Mouse (Mus musculus) lung, embryonic 14.5 days (tissue): Measurements from ENCODE around the gene Washc1. TPM values are rescaled to one million over a fixed set of nuclear protein-coding genes. Genes with fewer than 3 reads are reported as not detected.
A peak's percentile ranks its signal among the peaks of the same experiment; 100 is the strongest.
"Not testable (repeated sequence)": the region's sequence is repeated elsewhere in the genome, so short reads cannot be mapped to it uniquely, and the experiment has no call there.

Experiments
- ATAC-seq: fragments of 200-750 bp; cut with Nextera tagmentation; 2 replicates; pipeline ENCODE4 v1.8.0; 2017; ENCODE audit warnings: mild to moderate bottlenecking, moderate TSS enrichment, moderate library complexity; ENCODE audit not compliant: insufficient read depth
- DNase-seq: peaks from one replicate; pipeline ENCODE4 v3.0.0-alpha.2; 2015
- H3K27ac ChIP-seq: fragments of 300-500 bp; sonication (generic); 2 replicates; pipeline ENCODE4 v1.5.1; 2014; ENCODE audit warnings: low read depth, mild to moderate bottlenecking, moderate library complexity
- H3K27me3 ChIP-seq: fragments of 300-500 bp; sonication (generic); 2 replicates; pipeline ENCODE4 v1.6.1; 2014; ENCODE audit warnings: low read length, control low read depth; ENCODE audit not compliant: insufficient read depth
- H3K36me3 ChIP-seq: fragments of 300-500 bp; sonication (generic); 2 replicates; pipeline ENCODE4 v1.6.1; 2014; ENCODE audit warnings: control low read depth; ENCODE audit not compliant: insufficient read depth
- H3K4me1 ChIP-seq: fragments of 300-500 bp; sonication (generic); 2 replicates; pipeline ENCODE4 v1.6.1; 2014; ENCODE audit warnings: antibody characterized with exemption, control low read depth; ENCODE audit not compliant: insufficient read depth
- H3K4me2 ChIP-seq: fragments of 300-500 bp; sonication (generic); 2 replicates; pipeline ENCODE4 v1.6.1; 2014; ENCODE audit warnings: mild to moderate bottlenecking
- H3K4me3 ChIP-seq: fragments of 300-500 bp; sonication (generic); 2 replicates; pipeline ENCODE4 v1.5.1; 2014; ENCODE audit warnings: low read depth, low read length
- H3K9ac ChIP-seq: fragments of 300-500 bp; sonication (generic); 2 replicates; pipeline ENCODE4 v1.6.1; 2014
- H3K9me3 ChIP-seq: fragments of 300-500 bp; sonication (generic); 2 replicates; pipeline ENCODE4 v1.6.1; 2016; ENCODE audit warnings: low read depth, low read length, control low read depth
- CTCF ChIP-seq: IDR thresholded peaks from 2 replicates; pipeline ENCODE4 v1.5.1; 2016; ENCODE audit warnings: antibody characterized with exemption, low read depth
- WGBS: fragments of 180-500 bp; shearing (Covaris S2); extraction: QIAGEN DNeasy Blood & Tissue Kit; methylation state at CpG from one replicate; pipeline ENCODE4 v1.1.7; 2014; 5-methylcytosine and 5-hydroxymethylcytosine counted together
- polyA plus RNA-seq: library from polyadenylated mRNA; unstranded; fragments of >200 nt; fragmentation: Nextera tagmentation; extraction: Ambion mirVana; gene quantifications from 2 replicates; pipeline ENCODE4 v1.2.1, GENCODE M21; 2014

Washc1 gene
- 31.5 and 33.4 TPM in 2 replicates for polyA plus RNA-seq

DNA sequence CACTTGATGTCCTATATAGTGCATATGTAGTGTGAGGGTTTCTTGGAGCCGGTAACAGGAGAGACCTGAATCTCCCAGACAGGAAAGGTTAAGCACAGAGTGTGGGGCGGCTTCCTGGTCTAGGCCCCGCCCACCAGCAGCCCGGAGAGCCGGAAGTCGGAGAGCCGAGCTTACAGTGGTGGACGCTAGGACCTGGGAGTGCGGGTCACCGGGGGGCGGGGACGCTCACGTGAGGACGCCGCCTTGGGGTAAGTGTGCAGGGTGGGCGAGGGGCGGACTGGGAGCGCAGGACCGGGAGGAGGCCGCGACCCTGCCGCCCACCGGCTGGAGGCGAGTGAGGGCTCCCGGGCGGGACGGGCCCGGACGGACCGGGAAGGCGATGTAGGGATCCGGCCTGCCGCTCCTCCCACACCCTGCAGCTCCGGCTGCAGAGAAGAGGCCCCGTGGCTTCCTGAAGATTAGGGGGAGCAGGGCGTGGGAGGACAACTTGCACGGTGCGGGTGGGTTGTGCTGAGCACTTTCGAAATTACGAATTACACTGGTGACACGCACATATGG lies at the start of gene Washc1:
TSS of gene Washc1 (plus strand) at position 144 of the 558 bp plus-strand sequence.
- H3K27ac ChIP-seq: peak within 1 kb of the TSS; percentile 54; the same call in 1 of the 2 replicates
- 0% methylated on average over 32 of the region's 41 CpGs for WGBS
- peak; percentile 98 for ATAC-seq

DNA sequence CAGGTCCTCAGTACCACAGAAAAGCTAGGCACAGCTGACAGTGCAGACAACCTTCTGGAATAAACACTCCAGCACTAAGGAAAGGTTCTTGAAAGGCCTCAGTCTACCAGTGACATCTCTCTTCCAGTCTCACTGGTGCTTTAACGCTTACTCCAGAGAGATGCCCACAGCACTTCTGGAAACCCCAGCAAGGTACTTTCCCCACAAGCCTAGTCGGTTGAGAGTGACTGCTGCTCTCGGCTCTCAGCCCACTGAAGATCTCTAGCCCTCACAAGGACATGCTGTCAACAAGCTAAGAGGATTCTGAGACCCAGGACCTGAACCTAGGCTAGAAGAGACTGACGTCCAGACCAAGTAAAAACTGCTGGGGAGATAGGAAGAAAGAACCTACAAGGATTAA lies 46.2 kb upstream of the Washc1 start:
- Histone ChIP-seq H3K4me3 (no peak overlapping the region), H3K9ac (no peak overlapping the region), H3K4me1 (no peaks in the 10 kb centered on the region), H3K9me3 (no peaks in the 10 kb centered on the region), H3K27ac (no peak overlapping the region), H3K27me3 (no peaks in the 10 kb centered on the region), H3K36me3 (no peaks in the 10 kb centered on the region), H3K4me2 (no peak overlapping the region)
- DNase-seq: no peak
- WGBS: 80% methylated on average over 4 of the region's 4 CpGs
- ATAC-seq: no peak
- TF ChIP-seq CTCF: no peak

More for the DNA sequence above, at the start of gene Washc1:
- peak within 1 kb of the TSS; percentile 72 for H3K9ac ChIP-seq
- H3K9me3 ChIP-seq: no peaks in the 10 kb centered on the region
- H3K4me1 ChIP-seq: peaks cover 5% of the 10 kb centered on the region; the same call in 1 of the 2 replicates
- peaks cover 28% of the 10 kb centered on the region for H3K36me3 ChIP-seq
- H3K4me2 ChIP-seq: peak within 1 kb of the TSS; percentile 76
- TF ChIP-seq CTCF: peak; percentile 16; the same call in 1 of the 2 replicates
- H3K27me3 ChIP-seq: no peaks in the 10 kb centered on the region
- DNase-seq: peak; percentile 96
- peak within 1 kb of the TSS; percentile 77 for H3K4me3 ChIP-seq

DNA sequence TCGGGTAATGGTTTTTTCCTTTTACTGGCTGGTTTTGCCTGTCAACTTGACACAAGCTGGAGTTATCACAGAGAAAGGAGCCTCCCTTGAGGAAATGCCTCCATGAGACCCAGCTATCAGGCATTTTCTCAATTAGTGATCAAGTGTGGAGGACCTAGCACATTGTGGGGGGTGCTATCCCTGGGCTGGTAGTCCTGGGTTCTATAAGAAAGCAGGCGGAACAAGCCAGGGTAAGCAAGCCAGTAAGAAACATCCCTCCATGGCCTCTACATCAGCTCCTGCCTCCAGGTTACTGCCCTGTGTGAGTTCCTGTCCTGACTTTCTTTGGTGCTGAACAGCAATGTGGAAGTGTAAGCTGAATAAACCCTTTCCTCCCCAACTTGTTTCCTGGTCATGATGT lies 42.3 kb upstream of the Washc1 start:
- not testable (repeated sequence) for H3K4me3 ChIP-seq, H3K9me3 ChIP-seq, H3K36me3 ChIP-seq, H3K4me2 ChIP-seq, H3K4me1 ChIP-seq, H3K27ac ChIP-seq, ATAC-seq, H3K27me3 ChIP-seq, DNase-seq, H3K9ac ChIP-seq
- WGBS: 87% methylated on average over 2 of the region's 2 CpGs

DNA sequence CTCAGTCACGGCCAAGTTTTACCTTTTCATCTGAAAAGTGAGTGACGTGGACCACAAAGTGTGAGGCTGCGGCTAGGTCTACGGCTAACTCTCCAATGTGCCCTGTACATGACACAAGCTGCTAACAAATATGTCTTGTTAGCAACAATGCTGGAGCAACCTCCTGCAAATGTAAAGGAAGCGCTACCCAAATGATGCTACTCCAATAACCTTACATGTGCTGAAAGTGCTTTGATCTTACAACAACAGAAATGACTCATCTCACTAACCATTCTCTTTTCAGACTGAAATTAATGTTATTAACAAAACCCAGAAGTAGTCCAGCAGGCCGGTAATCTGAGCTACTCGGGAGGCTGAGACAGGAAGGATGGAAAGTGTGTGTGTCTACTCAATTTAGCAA lies 37.4 kb upstream of the Washc1 start:
- H3K27ac ChIP-seq: no peak overlapping the region
- 84% methylated on average over 7 of the region's 7 CpGs for WGBS
- no peaks in the 10 kb centered on the region for H3K27me3 ChIP-seq

DNA sequence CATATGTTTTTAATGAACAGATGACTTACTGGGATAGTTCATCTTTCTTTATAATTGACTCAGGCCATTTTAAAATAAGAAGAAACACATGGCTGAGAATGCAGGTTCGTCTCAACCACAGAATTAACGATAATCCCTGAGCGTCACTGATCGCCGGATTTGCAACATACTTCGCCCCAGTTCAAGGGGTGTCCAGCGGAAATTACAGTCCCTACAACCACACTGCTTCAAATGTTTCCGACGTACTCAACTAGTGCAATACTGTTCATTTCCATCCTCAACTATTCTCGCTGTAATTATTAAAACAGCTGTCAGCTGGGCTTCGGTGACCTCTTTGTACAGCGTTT lies 35.5 kb upstream of the Washc1 start:
- Histone ChIP-seq H3K4me3 (peak overlapping the region; percentile 95), H3K4me1 (no peaks in the 10 kb centered on the region), H3K36me3 (peaks cover 24% of the 10 kb centered on the region), H3K27me3 (no peaks in the 10 kb centered on the region), H3K9me3 (no peaks in the 10 kb centered on the region), H3K4me2 (peak overlapping the region; percentile 89), H3K27ac (no peak overlapping the region), H3K9ac (peak overlapping the region; percentile 67)
- 7% methylated on average over 12 of the region's 12 CpGs for WGBS
- no peak for ATAC-seq
- DNase-seq: no peak
- no peak for TF ChIP-seq CTCF

More for the DNA sequence above, 37.4 kb upstream of the Washc1 start:
- Histone ChIP-seq H3K36me3 (peaks cover 7% of the 10 kb centered on the region; the same call in 1 of the 2 replicates), H3K4me2 (no peak overlapping the region), H3K9me3 (no peaks in the 10 kb centered on the region), H3K4me3 (no peak overlapping the region), H3K9ac (no peak overlapping the region), H3K4me1 (no peaks in the 10 kb centered on the region)
- TF ChIP-seq CTCF: no peak
- ATAC-seq: no peak
- DNase-seq: no peak

DNA sequence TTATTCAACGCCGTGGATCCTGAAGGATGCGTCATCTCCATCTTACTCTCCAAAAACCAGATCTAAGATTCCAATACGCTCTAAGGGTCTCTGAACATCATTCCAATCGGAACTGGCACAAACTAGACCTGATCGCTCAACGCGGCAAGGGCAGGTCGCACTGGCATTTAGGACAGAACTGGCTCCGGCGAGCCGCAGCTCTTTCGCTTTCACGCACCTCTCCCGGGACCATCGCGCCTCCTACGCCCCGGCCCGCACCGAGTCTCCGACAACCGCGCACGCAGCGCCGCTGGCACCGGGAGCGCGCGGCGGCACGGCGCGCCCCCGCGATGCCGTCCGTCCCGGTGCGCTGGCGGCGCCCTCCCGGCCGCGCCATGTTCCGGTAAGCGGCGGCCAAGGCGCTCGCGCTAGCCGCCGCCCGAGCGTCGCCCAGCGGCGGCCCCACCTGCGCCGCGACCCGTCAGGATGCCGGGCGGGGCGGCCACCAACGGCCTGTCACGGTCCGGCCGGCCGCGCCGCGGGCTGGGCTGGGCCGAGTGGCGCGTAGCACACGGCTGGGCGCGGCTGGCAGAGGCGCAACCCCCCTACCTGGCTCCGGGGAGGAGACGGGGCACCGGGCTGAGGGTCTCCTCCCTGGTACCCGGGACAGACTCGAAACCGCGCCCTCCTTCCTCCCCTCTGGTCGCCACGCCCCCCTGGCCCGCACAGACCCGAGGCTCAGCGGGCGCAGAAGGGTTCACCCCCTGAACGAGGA lies 35.0 kb upstream of the Washc1 start:
- H3K9me3 ChIP-seq: no peaks in the 10 kb centered on the region
- no peaks in the 10 kb centered on the region for H3K27me3 ChIP-seq
- H3K36me3 ChIP-seq: peaks cover 29% of the 10 kb centered on the region
- peak; percentile 44 for DNase-seq
- peak overlapping the region; percentile 67 for H3K9ac ChIP-seq
- peak overlapping the region; percentile 95 for H3K4me3 ChIP-seq
- peak overlapping the region; percentile 89 for H3K4me2 ChIP-seq
- no peaks in the 10 kb centered on the region for H3K4me1 ChIP-seq
- peak; percentile 91 for ATAC-seq
- peak overlapping the region; percentile 83 for H3K27ac ChIP-seq
- under 1% methylated on average over 89 of the region's 95 CpGs for WGBS
- TF ChIP-seq CTCF: no peak

DNA sequence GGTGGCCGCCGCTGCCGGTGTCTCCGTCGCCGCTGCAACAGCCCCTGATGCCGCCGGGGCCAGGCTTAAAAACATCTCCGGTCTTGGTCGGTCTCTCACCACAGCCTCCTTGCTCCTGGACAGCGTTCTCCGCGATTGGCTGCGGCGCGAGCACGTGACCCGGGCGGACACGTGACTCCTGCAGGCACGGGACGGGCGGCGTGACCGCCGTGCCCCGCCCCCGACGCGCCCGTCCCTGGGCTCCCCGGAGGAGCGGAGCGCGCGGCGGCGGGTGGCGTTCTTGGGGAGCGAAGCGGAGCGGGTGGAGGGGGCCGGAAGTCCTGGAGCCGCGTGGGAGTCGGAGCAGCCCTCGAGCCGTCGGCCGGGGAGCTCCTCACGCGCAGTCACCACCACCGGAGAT lies 34.4 kb upstream of the Washc1 start, which contains the start of gene Ankrd12:
TSS of gene Ankrd12 (minus strand) at position 156 of the 400 bp plus-strand sequence.
- DNase-seq (peak; percentile 96), ATAC-seq (peak; percentile 98)
- Histone ChIP-seq H3K4me1 (no peaks in the 10 kb centered on the region), H3K36me3 (peaks cover 35% of the 10 kb centered on the region), H3K27ac (peak within 1 kb of the TSS; percentile 83), H3K4me2 (peak within 1 kb of the TSS; percentile 89), H3K9me3 (no peaks in the 10 kb centered on the region), H3K4me3 (peak within 1 kb of the TSS; percentile 95), H3K27me3 (no peaks in the 10 kb centered on the region), H3K9ac (peak within 1 kb of the TSS; percentile 67)
- under 1% methylated on average over 52 of the region's 53 CpGs for WGBS
- TF ChIP-seq CTCF: no peak
